Mouse (Mus musculus) lung, adult 2 months (tissue): ENCODE measurements at regions not wholly inside any gene's neighbourhood (a gene's known extent, or its start where the extent isn't known, plus 50 kb on each side); places are given as distances from the start of the nearest gene placed in this dataset.

Experiments
- CTCF ChIP-seq: fragments of 200-500 bp; IDR thresholded peaks from 2 replicates; pipeline ENCODE4 v1.5.1; 2011; ENCODE audit warnings: mild to moderate bottlenecking, low read length, control low read depth; ENCODE audit not compliant: insufficient read depth
- POLR2A ChIP-seq: fragments of 200-500 bp; IDR thresholded peaks from 2 replicates; pipeline ENCODE4 v1.6.1; 2011; ENCODE audit warnings: low read depth, mild to moderate bottlenecking, control low read depth, low read length, borderline replicate concordance; ENCODE audit errors: extremely low read depth

DNA sequence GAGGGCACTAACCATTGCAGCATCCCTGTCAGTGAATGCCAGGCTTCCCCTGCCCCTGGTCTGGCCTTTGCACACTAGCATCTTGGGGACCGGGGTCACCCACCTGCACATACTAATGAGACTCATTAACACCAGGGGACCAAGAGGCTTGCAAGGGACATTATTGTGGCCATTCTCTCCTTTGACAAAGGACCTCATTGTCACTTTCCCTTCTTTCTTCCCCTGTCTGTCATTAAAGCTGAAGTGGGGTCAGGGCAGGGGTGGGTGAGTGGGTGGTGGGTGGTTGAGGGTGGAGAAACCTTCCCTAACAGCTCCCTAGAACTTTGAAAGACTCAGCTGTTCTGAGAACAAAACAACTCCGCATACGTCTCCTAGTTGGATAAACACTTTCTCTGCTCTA is 356.4 kb upstream of the Id2 start:
- TF ChIP-seq POLR2A (no peak), CTCF (no peak)
